Mouse (Mus musculus) ES-E14 (cell line): ENCODE measurements around the gene Defb21. TPM values are rescaled to one million over a fixed set of nuclear protein-coding genes. Genes with fewer than 3 reads are reported as not detected.

Source experiments
- DNase-seq: peaks from one replicate; pipeline ENCODE4 v3.0.0-alpha.2; 2013; ENCODE audit warnings: low read depth, low spot score
- H3K27ac ChIP-seq: 2 replicates; pipeline ENCODE4 v1.5.1; 2012; ENCODE audit warnings: low read depth, mild to moderate bottlenecking, low read length, moderate library complexity, mixed read lengths; ENCODE audit not compliant: poor library complexity, insufficient read depth, severe bottlenecking
- H3K36me3 ChIP-seq: 2 replicates; pipeline ENCODE4 v1.6.1; 2012; ENCODE audit warnings: mild to moderate bottlenecking, low read length, moderate library complexity, mixed read lengths; ENCODE audit not compliant: control insufficient read depth, poor library complexity, insufficient read depth, severe bottlenecking
- H3K4me1 ChIP-seq, 2 experiments: fragments of 150-350 bp in 1 of 2; sonication (generic) in 1 of 2; 2 replicates each; pipeline ENCODE4 v1.6.1; 2012; ENCODE audit warnings: low read length in 2 of 2, mild to moderate bottlenecking in 1 of 2, mixed read lengths in 1 of 2; ENCODE audit not compliant: control insufficient read depth in 2 of 2, insufficient read depth in 2 of 2, poor library complexity in 1 of 2
- H3K4me3 ChIP-seq, 2 experiments: fragments of 150-350 bp in 1 of 2; sonication (generic) in 1 of 2; 2 replicates each; pipeline ENCODE4 v1.5.1; 2012; ENCODE audit warnings: low read length in 2 of 2, low read depth in 1 of 2, mild to moderate bottlenecking in 1 of 2, mixed read lengths in 1 of 2; ENCODE audit not compliant: insufficient read depth in 1 of 2, poor library complexity in 1 of 2, severe bottlenecking in 1 of 2
- H3K9ac ChIP-seq: 2 replicates; pipeline ENCODE4 v1.6.1; 2012; ENCODE audit warnings: low read depth, mild to moderate bottlenecking, low read length, mixed read lengths; ENCODE audit not compliant: poor library complexity, insufficient read depth, severe bottlenecking
- H3K9me3 ChIP-seq: fragments of 150-350 bp; sonication (generic); 2 replicates; pipeline ENCODE4 v1.6.1; 2012; ENCODE audit warnings: low read depth, mild to moderate bottlenecking, low read length; ENCODE audit not compliant: control insufficient read depth, insufficient read depth
- CHD2 ChIP-seq: IDR thresholded peaks from 2 replicates; pipeline ENCODE4 v1.6.1; 2014; ENCODE audit warnings: mild to moderate bottlenecking, low read depth, low read length, inconsistent platforms
- HCFC1 ChIP-seq: IDR thresholded peaks from 2 replicates; pipeline ENCODE4 v1.6.1; 2012; ENCODE audit warnings: low read length, inconsistent platforms, borderline replicate concordance; ENCODE audit not compliant: insufficient read depth
- MAFK ChIP-seq: IDR thresholded peaks from 2 replicates; pipeline ENCODE4 v1.6.1; 2014; ENCODE audit warnings: mild to moderate bottlenecking, low read depth, low read length, inconsistent platforms; ENCODE audit not compliant: insufficient read depth
- ZC3H11A ChIP-seq: IDR thresholded peaks from 2 replicates; pipeline ENCODE4 v1.6.1; 2012; ENCODE audit warnings: low read depth, mild to moderate bottlenecking, inconsistent platforms, low read length, borderline replicate concordance
- ZNF384 ChIP-seq: IDR thresholded peaks from 2 replicates; pipeline ENCODE4 v1.6.1; 2012; ENCODE audit warnings: low read depth, low read length, inconsistent platforms
- in situ Hi-C, 2 experiments: fragments of 600-800 bp; cut with MboI; formaldehyde crosslinking; loops; one replicate each; pipeline ENCODE4 v1.15.1; 2025; ENCODE audit warnings: low sequenced_read_pairs in 2 of 2, inconsistent platforms in 1 of 2; ENCODE audit not compliant: unreplicated experiment in 2 of 2
- total RNA-seq: library from RNA; depleted of rRNA; stranded (reverse); fragments of 300-350 nt; gene quantifications from 2 replicates; pipeline ENCODE4 v1.2.3, GENCODE M21; 2012

Defb21 gene
- total RNA-seq, 1 experiment, result not detected

GRCm38 (mm10) chr2:152543478-152543877 is 29.1 kb upstream of the Defb21 start:
- H3K9me3 ChIP-seq, result no peaks in the 10 kb centered on the region
- TF ChIP-seq MAFK (no peak), ZNF384 (no peak), HCFC1 (no peak), CHD2 (no peak), ZC3H11A (no peak)
- H3K36me3 ChIP-seq, result no peaks in the 10 kb centered on the region
- no peak for DNase-seq
- no peaks in the 10 kb centered on the region for H3K4me1 ChIP-seq
- in situ Hi-C loops, result no loop called here
- H3K9ac ChIP-seq, result no peak overlapping the region
- no peak overlapping the region for H3K4me3 ChIP-seq
- H3K27ac ChIP-seq, result no peak overlapping the region

- in situ Hi-C loops, result no loop called here
- TF ChIP-seq ZNF384, result no peak
- TF ChIP-seq HCFC1, result no peak
- peak; percentile 44; the same call in 1 of the 2 replicates for TF ChIP-seq ZC3H11A
Observed at GRCm38 (mm10) chr2:152544691-152545090, 27.9 kb upstream of the Defb21 start.

GRCm38 (mm10) chr2:152548124-152548523 is 24.4 kb upstream of the Defb21 start:
- in situ Hi-C loops, result no loop called here
- TF ChIP-seq MAFK (no peak), CHD2 (no peak), ZC3H11A (no peak), ZNF384 (no peak), HCFC1 (no peak)
- no peak overlapping the region for H3K9ac ChIP-seq

More at GRCm38 (mm10) chr2:152544691-152545090, 27.9 kb upstream of the Defb21 start:
- H3K9me3 ChIP-seq, result no peaks in the 10 kb centered on the region
- H3K27ac ChIP-seq, result no peak overlapping the region
- H3K4me3 ChIP-seq, result no peak overlapping the region
- no peaks in the 10 kb centered on the region for H3K36me3 ChIP-seq
- H3K9ac ChIP-seq, result no peak overlapping the region
- H3K4me1 ChIP-seq, result no peaks in the 10 kb centered on the region
- DNase-seq, result peak; percentile 42

GRCm38 (mm10) chr2:152553774-152554423 is 18.6 kb upstream of the Defb21 start:
- no peak for TF ChIP-seq HCFC1
- TF ChIP-seq ZC3H11A, result no peak
- TF ChIP-seq CHD2, result no peak
- no peak for TF ChIP-seq ZNF384
- TF ChIP-seq MAFK, result no peak
- no peaks in the 10 kb centered on the region for H3K9me3 ChIP-seq
- no peak overlapping the region for H3K9ac ChIP-seq
- no peak overlapping the region for H3K4me3 ChIP-seq
- H3K36me3 ChIP-seq, result no peaks in the 10 kb centered on the region
- peak; percentile 56 for DNase-seq
- in situ Hi-C loops, result no loop called here
- no peak overlapping the region for H3K27ac ChIP-seq
- H3K4me1 ChIP-seq, result no peaks in the 10 kb centered on the region

More at GRCm38 (mm10) chr2:152548124-152548523, 24.4 kb upstream of the Defb21 start:
- H3K9me3 ChIP-seq, result no peaks in the 10 kb centered on the region
- H3K4me3 ChIP-seq, result no peak overlapping the region
- no peak for DNase-seq
- H3K4me1 ChIP-seq, result no peaks in the 10 kb centered on the region
- no peak overlapping the region for H3K27ac ChIP-seq
- H3K36me3 ChIP-seq, result no peaks in the 10 kb centered on the region

GRCm38 (mm10) chr2:152556655-152557054 is 15.9 kb upstream of the Defb21 start:
- Histone ChIP-seq H3K4me1 (peaks cover 0 to 3% of the 10 kb centered on the region in 2 experiments; a peak in 1 of 4 replicates), H3K4me3 (no peak overlapping the region), H3K27ac (no peak overlapping the region), H3K9me3 (no peaks in the 10 kb centered on the region), H3K9ac (no peak overlapping the region), H3K36me3 (no peaks in the 10 kb centered on the region)
- in situ Hi-C loops, result no loop called here
- TF ChIP-seq CHD2 (no peak), MAFK (no peak), ZNF384 (no peak), HCFC1 (no peak), ZC3H11A (no peak)
- no peak for DNase-seq
